Mouse (Mus musculus) midbrain, embryonic 12.5 days (tissue): ENCODE results near the gene Eepd1. TPM values are rescaled to one million over a fixed set of nuclear protein-coding genes. Genes with fewer than 3 reads are reported as not detected.

ENCODE experiments used
- ATAC-seq: fragments of 200-750 bp; cut with Nextera tagmentation; 2 replicates; pipeline ENCODE4 v1.8.0; 2017; ENCODE audit warnings: low read depth, moderate TSS enrichment, moderate library complexity; ENCODE audit not compliant: low FRiP score
- H3K27ac ChIP-seq: fragments of 300-500 bp; sonication (generic); replicated peaks from 2 replicates; pipeline ENCODE4 v1.5.1; 2016; ENCODE audit warnings: mild to moderate bottlenecking
- H3K27me3 ChIP-seq: fragments of 300-500 bp; sonication (generic); 2 replicates; pipeline ENCODE4 v1.6.1; 2016; ENCODE audit warnings: mild to moderate bottlenecking
- H3K36me3 ChIP-seq: fragments of 300-500 bp; sonication (generic); 2 replicates; pipeline ENCODE4 v1.6.1; 2016
- H3K4me1 ChIP-seq: fragments of 300-500 bp; sonication (generic); 2 replicates; pipeline ENCODE4 v1.6.1; 2016
- H3K4me2 ChIP-seq: fragments of 300-500 bp; sonication (generic); replicated peaks from 2 replicates; pipeline ENCODE4 v1.6.1; 2016; ENCODE audit warnings: mild to moderate bottlenecking, moderate library complexity
- H3K4me3 ChIP-seq: fragments of 300-500 bp; sonication (generic); 2 replicates; pipeline ENCODE4 v1.5.1; 2016; ENCODE audit warnings: mild to moderate bottlenecking
- H3K9ac ChIP-seq: fragments of 300-500 bp; sonication (generic); replicated peaks from 2 replicates; pipeline ENCODE4 v1.6.1; 2016; ENCODE audit warnings: mild to moderate bottlenecking, moderate library complexity
- H3K9me3 ChIP-seq: fragments of 300-500 bp; sonication (generic); 2 replicates; pipeline ENCODE4 v1.6.1; 2016; ENCODE audit warnings: mild to moderate bottlenecking
- WGBS: fragments of 180-500 bp; shearing (Covaris S2); methylation state at CpG from one replicate; pipeline ENCODE4 v1.1.7; 2016; 5-methylcytosine and 5-hydroxymethylcytosine counted together
- polyA plus RNA-seq: library from polyadenylated mRNA; unstranded; fragments of >200 nt; fragmentation: Nextera tagmentation; extraction: Ambion mirVana; gene quantifications from 2 replicates; pipeline ENCODE4 v1.2.1, GENCODE M21; 2016

Gene Eepd1
- polyA plus RNA-seq, 1 experiment from 2014 or later: 5.8 TPM

DNA sequence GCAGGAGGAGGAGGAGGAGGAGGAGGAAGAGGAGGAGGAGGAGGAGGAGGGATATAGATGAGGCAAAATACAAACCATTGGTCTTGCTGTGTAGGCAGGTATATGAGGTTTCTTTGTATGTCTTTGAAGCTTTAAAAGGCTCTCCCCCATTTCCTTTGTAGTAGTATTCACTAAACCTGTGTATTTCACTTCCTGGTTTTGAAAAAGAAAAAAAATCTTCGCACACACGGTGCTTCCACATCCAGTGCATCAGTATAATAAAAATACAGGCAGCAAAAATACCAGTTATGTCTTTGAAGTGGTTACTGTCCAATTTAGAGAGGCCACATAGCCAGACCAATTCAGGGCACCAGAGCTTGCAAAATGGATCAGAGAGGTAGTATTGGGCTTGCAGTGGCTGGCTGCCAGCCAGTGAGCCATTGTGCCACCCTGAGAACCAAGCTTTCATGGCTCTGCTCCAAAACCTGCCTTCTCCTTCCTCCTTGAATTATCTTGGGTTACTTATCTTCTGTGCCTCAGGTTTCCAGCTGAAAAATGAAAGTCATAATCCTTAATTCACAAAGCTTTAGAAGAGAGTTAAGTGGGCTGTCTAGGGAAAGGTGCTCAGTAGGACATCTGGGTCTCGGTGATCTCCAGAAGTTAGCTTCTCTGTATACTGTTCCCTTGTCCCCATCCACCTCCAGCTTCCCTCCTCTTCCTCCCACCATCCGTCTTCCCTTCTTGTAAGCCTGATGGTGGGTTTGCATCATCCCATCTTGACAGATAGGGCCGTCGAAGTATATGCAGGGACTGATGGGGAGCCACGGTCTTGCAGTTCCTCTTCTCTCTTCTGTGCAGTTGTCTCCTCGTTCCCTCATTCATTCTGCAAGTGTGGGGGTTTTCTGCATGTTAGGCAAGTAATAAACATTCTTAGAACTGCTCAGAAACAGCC lies 68.0 kb downstream of the Eepd1 start:
- no peaks in the 10 kb centered on the region for H3K36me3 ChIP-seq
- no peak overlapping the region for H3K27ac ChIP-seq
- H3K4me3 ChIP-seq: no peak overlapping the region
- 89% methylated on average over 8 of the region's 8 CpGs for WGBS
- H3K4me2 ChIP-seq: no peak overlapping the region
- no peaks in the 10 kb centered on the region for H3K4me1 ChIP-seq
- H3K9me3 ChIP-seq: no peaks in the 10 kb centered on the region
- no peak for ATAC-seq
- H3K9ac ChIP-seq: no peak overlapping the region
- H3K27me3 ChIP-seq: no peaks in the 10 kb centered on the region

DNA sequence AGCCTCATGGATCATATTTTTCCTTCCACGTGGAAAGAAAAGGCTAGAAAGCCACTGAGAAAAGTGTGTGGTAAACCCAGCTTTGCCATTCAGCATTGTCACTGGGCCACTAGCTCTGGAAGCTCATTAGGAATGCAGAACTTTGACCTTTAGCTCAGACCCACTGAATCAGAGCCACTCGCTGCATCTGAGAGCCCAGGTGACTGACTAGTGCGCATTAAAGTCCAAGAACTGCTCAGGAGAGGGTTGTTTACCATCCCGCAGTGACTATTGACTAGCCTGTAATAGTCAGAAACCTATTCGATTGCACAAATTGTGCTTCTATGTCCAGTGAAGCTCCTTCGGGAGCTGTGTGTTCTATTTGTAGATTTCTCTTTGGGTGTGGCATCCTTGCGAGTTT lies 68.8 kb downstream of the Eepd1 start:
- Histone ChIP-seq H3K27ac (no peak overlapping the region), H3K4me2 (no peak overlapping the region), H3K9me3 (no peaks in the 10 kb centered on the region), H3K4me3 (no peak overlapping the region), H3K4me1 (no peaks in the 10 kb centered on the region), H3K9ac (no peak overlapping the region), H3K27me3 (no peaks in the 10 kb centered on the region), H3K36me3 (no peaks in the 10 kb centered on the region)
- 91% methylated on average over 7 of the region's 7 CpGs for WGBS
- no peak for ATAC-seq

DNA sequence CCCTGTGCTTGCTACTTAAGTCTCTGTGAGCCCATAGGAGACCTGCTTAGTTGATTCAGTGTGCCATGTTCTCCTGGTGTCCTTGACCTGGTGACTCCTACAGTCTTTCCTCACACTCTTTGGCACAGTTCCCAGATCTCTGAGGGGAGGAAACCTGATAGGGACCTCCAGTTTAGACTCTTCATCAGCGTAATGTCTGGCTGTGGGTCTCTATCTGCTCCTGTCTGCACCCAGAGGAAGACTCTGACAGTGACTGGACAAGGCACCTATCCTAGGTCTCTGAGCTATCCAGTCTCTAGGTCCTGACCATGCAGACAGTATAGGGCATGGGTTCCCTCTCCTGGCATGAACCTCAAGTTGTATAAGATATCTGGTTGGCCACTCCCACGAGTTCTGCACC lies 71.2 kb downstream of the Eepd1 start:
- no peak for ATAC-seq
- H3K4me1 ChIP-seq: no peaks in the 10 kb centered on the region

DNA sequence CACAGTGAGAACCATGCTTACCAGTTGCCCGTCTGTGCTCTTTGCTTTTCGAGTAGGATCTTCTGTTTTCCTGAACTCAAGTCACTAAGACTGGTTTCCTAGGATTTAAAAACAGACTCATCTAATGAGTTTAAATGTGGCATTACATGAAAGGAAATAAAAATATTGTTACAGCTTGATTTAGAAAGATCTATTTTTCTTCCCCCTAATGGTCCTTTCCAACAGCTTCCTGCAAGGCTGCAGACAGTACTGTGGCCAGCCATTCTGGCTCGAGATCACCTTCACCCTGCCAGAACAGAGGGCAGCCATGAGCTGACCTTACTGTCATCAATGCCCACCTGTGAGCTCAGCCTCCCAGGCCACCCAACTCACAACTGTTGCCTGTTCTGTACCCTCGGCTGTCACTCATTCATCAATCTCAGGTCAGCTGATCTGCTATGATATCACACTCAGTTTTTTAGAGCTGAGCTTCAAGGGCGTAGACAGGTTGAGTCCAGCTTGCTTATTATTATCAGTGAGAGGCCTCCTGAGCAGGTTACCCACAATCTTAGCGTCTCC lies 73.0 kb downstream of the Eepd1 start:
- Histone ChIP-seq H3K27ac (no peak overlapping the region), H3K27me3 (no peaks in the 10 kb centered on the region), H3K4me2 (no peak overlapping the region), H3K36me3 (no peaks in the 10 kb centered on the region), H3K9ac (no peak overlapping the region), H3K4me1 (no peaks in the 10 kb centered on the region), H3K4me3 (no peak overlapping the region), H3K9me3 (no peaks in the 10 kb centered on the region)
- ATAC-seq: no peak
- WGBS: 85% methylated on average over 6 of the region's 6 CpGs

More for the DNA sequence above, 71.2 kb downstream of the Eepd1 start:
- Histone ChIP-seq H3K9me3 (no peaks in the 10 kb centered on the region), H3K9ac (no peak overlapping the region), H3K4me3 (no peak overlapping the region), H3K4me2 (no peak overlapping the region), H3K36me3 (no peaks in the 10 kb centered on the region), H3K27ac (no peak overlapping the region), H3K27me3 (no peaks in the 10 kb centered on the region)
- 74% methylated on average over 2 of the region's 2 CpGs for WGBS

DNA sequence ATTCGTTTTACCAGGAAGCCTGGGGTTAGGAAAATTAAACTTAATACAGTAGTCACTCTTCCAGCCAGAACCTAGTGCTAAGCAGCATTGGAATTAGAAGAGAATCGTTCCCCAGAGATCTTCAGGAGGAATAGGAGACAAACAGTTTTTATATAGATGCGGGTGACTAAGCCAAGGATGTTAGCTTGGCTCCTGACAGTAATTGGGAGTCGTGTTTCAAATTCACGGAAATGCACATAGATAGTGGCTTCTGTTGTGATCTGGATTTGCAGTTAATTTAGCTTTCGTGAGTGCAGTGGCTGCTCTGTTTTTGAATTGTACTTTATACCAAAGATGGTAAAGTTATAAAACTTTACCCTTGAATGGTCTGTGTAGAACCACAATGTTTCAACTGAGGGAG lies 73.9 kb downstream of the Eepd1 start:
- no peaks in the 10 kb centered on the region for H3K27me3 ChIP-seq
- no peak overlapping the region for H3K9ac ChIP-seq
- H3K27ac ChIP-seq: no peak overlapping the region
- H3K4me2 ChIP-seq: no peak overlapping the region
- WGBS: 82% methylated on average over 6 of the region's 6 CpGs
- no peak overlapping the region for H3K4me3 ChIP-seq
- H3K4me1 ChIP-seq: no peaks in the 10 kb centered on the region
- no peak for ATAC-seq
- no peaks in the 10 kb centered on the region for H3K36me3 ChIP-seq
- H3K9me3 ChIP-seq: no peaks in the 10 kb centered on the region

DNA sequence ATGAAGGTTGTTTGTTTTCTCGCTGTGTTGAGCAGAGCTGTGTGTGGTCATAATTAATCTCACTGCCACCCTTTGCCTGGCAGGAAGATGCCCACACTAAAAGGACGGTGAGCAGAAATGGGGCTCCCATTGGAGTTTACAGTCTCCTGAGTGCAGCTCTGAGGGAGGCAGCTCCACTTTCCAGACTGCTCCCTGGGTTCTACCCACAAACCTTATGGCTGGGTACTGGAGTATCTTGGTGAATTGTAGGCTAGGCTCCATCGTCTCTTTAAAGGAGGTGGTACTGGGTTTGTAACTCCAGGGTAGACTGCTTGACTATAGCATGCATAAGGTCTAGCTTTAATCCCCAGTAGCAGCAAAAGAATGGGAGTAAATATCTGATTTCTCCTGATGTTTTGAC lies 74.7 kb downstream of the Eepd1 start:
- 93% methylated on average over 3 of the region's 3 CpGs for WGBS

DNA sequence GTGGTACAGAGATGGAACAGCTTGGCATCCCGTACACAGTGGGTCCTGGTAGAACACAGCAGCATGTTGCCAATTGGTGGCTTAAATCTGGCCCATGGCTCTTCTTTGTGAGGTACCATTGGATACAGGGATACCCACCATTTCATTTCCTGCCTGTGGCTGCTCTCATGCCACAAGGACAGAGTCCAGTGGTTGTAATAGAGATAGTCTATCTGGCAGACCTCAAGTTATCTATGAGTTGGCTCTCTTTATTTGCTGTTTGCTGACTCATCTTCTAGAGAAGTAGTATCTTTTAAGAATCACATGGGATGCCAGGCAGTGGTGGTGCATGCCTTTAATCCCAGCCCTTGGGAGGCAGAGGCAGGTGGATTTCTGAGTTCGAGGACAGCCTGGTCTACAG lies 76.0 kb downstream of the Eepd1 start:
- H3K9me3 ChIP-seq: no peaks in the 10 kb centered on the region
- ATAC-seq: no peak
- 94% methylated on average over 2 of the region's 2 CpGs for WGBS

More for the DNA sequence above, 74.7 kb downstream of the Eepd1 start:
- no peaks in the 10 kb centered on the region for H3K36me3 ChIP-seq
- H3K4me3 ChIP-seq: no peak overlapping the region
- H3K9ac ChIP-seq: no peak overlapping the region
- H3K4me1 ChIP-seq: no peaks in the 10 kb centered on the region
- ATAC-seq: no peak
- no peaks in the 10 kb centered on the region for H3K27me3 ChIP-seq
- H3K9me3 ChIP-seq: no peaks in the 10 kb centered on the region
- H3K4me2 ChIP-seq: no peak overlapping the region
- no peak overlapping the region for H3K27ac ChIP-seq

DNA sequence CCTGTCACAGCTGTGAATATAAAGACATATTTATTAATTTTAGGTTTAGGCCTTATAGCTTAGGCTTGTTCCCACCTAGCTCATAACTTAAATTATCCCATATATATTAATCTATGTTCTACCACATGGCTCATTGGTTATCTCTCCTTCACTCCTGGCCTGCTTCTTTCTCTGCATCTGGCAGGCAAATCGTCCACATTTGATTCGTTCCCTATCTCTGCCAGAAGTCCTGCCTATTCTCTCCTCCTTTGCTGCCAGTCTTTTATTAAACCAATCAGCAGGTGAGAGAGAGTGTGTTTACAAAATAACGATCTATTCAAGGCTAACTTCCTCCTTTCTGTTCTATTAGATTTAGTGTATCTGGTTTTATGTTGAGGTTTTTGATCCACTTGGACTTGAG lies 77.5 kb downstream of the Eepd1 start:
- H3K27me3 ChIP-seq: no peaks in the 10 kb centered on the region
- H3K36me3 ChIP-seq: no peaks in the 10 kb centered on the region
- H3K4me2 ChIP-seq: no peak overlapping the region
- H3K27ac ChIP-seq: no peak overlapping the region
- no peak overlapping the region for H3K9ac ChIP-seq
- H3K4me3 ChIP-seq: no peak overlapping the region
- no peak for ATAC-seq
- no peaks in the 10 kb centered on the region for H3K4me1 ChIP-seq
- H3K9me3 ChIP-seq: no peaks in the 10 kb centered on the region
- 86% methylated on average over 3 of the region's 3 CpGs for WGBS

More for the DNA sequence above, 76.0 kb downstream of the Eepd1 start:
- no peaks in the 10 kb centered on the region for H3K4me1 ChIP-seq
- no peak overlapping the region for H3K27ac ChIP-seq
- no peak overlapping the region for H3K4me2 ChIP-seq
- H3K9ac ChIP-seq: no peak overlapping the region
- H3K4me3 ChIP-seq: no peak overlapping the region
- no peaks in the 10 kb centered on the region for H3K36me3 ChIP-seq
- no peaks in the 10 kb centered on the region for H3K27me3 ChIP-seq

DNA sequence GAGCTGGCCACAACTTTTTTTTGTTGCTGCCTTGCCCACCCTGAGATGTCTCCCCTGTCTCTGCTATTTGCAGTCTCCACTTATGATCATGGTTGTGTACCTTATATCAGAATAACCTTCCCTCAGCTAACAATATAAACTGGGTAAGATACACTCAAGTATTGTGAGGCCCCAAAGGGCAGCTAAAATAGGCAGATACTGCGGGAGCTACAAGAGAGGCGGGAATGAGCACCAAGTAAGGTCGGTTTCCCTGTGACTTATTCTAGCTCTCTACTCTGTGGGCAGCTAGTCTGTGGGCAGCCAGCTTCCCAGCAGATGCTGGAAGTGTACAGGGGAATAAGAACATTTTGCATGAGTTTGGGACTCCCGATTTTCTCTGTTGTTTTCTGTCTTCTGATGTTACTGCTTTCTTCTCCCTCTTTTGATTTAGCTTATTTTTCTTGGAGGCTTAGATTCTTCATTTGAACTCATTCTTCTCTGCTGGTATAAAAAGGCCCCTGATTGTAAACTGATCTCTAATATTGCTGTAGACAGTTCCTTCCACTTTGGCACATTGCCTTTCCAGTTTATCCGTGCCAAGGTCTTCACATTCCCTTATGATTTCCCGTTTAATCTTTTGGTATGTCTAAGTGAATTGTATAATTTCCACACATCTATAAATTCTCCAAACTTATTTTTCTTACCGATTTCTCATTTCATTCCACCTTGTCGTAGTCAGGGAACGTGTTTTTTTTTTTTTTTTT lies 78.8 kb downstream of the Eepd1 start:
- H3K27me3 ChIP-seq: no peaks in the 10 kb centered on the region
- WGBS: 87% methylated on average over 9 of the region's 9 CpGs
- no peak overlapping the region for H3K27ac ChIP-seq
- no peak for ATAC-seq
- no peaks in the 10 kb centered on the region for H3K9me3 ChIP-seq
- H3K9ac ChIP-seq: no peak overlapping the region
- H3K4me3 ChIP-seq: no peak overlapping the region
- no peaks in the 10 kb centered on the region for H3K4me1 ChIP-seq
- H3K4me2 ChIP-seq: no peak overlapping the region
- no peaks in the 10 kb centered on the region for H3K36me3 ChIP-seq

DNA sequence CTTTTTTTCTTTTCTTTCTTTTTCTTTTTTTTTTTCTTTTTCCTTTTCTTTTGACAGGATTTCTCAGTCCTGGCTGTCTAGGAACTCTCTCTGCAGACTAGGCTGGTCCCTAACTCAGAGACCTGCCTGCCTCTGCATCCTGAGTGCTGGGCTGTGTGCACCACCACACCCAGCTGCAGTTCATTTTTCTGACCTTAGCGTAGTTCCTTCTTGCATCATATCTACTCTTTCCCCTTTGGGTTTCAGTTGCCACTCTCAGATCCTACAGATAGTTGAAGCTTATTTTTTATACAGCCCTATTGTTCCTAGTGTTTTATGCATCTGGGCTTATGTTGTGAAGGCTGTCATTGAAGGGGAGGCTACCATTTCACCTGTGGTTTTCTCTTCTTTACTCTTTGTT lies 79.8 kb downstream of the Eepd1 start:
- H3K36me3 ChIP-seq: no peaks in the 10 kb centered on the region
- H3K4me3 ChIP-seq: no peak overlapping the region
- no peak overlapping the region for H3K9ac ChIP-seq
- WGBS: 94% methylated on average over 1 of the region's 1 CpGs
- no peak for ATAC-seq
- H3K27ac ChIP-seq: no peak overlapping the region
- no peaks in the 10 kb centered on the region for H3K9me3 ChIP-seq
- no peak overlapping the region for H3K4me2 ChIP-seq
- H3K4me1 ChIP-seq: no peaks in the 10 kb centered on the region
- H3K27me3 ChIP-seq: no peaks in the 10 kb centered on the region

DNA sequence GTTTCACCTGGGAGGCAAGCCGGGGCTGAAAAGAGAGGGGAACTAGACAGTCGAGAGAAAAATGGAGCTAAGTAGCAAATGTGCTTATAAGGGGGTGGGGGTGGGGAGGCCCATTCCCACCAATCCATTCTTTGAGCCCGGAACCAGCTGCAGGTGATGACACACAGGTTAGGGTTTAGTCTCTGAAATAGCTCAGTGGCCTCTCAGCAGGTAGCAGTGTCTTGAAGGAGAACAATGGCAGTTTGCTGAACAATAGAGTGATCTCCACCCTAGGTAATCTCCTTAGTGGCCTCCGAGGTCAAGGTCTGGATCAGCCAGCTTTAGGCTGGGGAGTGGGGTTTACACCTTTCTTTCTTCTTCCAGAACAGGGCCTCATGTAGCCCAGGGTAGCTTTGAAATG lies 82.5 kb downstream of the Eepd1 start:
- WGBS: 65% methylated on average over 4 of the region's 4 CpGs
- H3K9me3 ChIP-seq: no peaks in the 10 kb centered on the region

DNA sequence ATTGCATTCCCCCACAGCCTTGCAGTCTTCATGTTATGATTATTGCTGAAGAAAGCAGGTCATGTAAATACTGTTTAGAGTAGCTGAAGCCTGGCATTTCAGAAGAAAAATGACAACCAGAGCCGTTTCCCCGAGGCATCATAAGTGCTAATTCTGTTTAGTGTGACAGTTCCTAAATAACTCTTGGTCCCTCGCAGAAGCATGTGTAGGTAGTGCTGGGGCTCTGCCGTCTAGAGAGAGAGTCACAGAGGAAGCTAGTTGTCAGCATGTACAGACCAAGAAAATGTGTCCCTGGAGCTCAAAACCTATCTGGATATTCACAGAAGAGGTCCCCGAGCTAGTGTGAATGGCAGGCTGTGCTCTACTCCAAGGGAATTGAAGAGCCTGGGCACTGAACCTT lies 85.7 kb downstream of the Eepd1 start:
- WGBS: 84% methylated on average over 5 of the region's 5 CpGs
- Histone ChIP-seq H3K36me3 (no peaks in the 10 kb centered on the region), H3K27me3 (no peaks in the 10 kb centered on the region), H3K4me1 (peaks cover 9% of the 10 kb centered on the region; the same call in 1 of the 2 replicates), H3K4me2 (no peak overlapping the region), H3K9me3 (no peaks in the 10 kb centered on the region), H3K9ac (no peak overlapping the region), H3K27ac (no peak overlapping the region), H3K4me3 (no peak overlapping the region)
- ATAC-seq: no peak

More for the DNA sequence above, 82.5 kb downstream of the Eepd1 start:
- Histone ChIP-seq H3K4me2 (no peak overlapping the region), H3K27ac (no peak overlapping the region), H3K36me3 (no peaks in the 10 kb centered on the region), H3K27me3 (no peaks in the 10 kb centered on the region), H3K4me3 (no peak overlapping the region), H3K9ac (no peak overlapping the region), H3K4me1 (no peaks in the 10 kb centered on the region)
- no peak for ATAC-seq
